Mouse (Mus musculus) left cerebral cortex, postnatal 14 days (tissue): Measurements from ENCODE around the gene Avpr1a. TPM values are rescaled to one million over a fixed set of nuclear protein-coding genes. Genes with fewer than 3 reads are reported as not detected.

Experiments used
- DNase-seq, 2 experiments: peaks; one replicate each; pipeline ENCODE4 v3.0.0; 2021 to 2022; ENCODE audit warnings: low spot score in 2 of 2, mixed read lengths in 1 of 2
- intact Hi-C: fragments of 180-260 bp; cut with DNase I; formaldehyde crosslinking; loops from one replicate; pipeline ENCODE4 v1.15.1; 2025
- long read RNA-seq, 2 experiments: library from polyadenylated mRNA; stranded (forward); transcript quantifications; one replicate each; pipeline ENCODE4 v2.0.0; 2021
- total RNA-seq, 2 experiments: library from RNA; stranded (reverse); gene quantifications; 2 replicates each; pipeline ENCODE4 v1.2.3; 2021

The Avpr1a gene
- total RNA-seq = 1 to 10 TPM in 1 of 2 experiments, under 1 TPM in 1; 0.46 to 1.1 TPM
- long read RNA-seq, experiment 1, partial matches to known transcripts = 0 of 3 reads
- long read RNA-seq, experiment 1, other reads (novel, unspliced or antisense) = 0 of 3 reads
- long read RNA-seq, experiment 2, partial matches to known transcripts = 0 of 1 reads
- long read RNA-seq, experiment 2, other reads (novel, unspliced or antisense) = 0 of 1 reads

DNA sequence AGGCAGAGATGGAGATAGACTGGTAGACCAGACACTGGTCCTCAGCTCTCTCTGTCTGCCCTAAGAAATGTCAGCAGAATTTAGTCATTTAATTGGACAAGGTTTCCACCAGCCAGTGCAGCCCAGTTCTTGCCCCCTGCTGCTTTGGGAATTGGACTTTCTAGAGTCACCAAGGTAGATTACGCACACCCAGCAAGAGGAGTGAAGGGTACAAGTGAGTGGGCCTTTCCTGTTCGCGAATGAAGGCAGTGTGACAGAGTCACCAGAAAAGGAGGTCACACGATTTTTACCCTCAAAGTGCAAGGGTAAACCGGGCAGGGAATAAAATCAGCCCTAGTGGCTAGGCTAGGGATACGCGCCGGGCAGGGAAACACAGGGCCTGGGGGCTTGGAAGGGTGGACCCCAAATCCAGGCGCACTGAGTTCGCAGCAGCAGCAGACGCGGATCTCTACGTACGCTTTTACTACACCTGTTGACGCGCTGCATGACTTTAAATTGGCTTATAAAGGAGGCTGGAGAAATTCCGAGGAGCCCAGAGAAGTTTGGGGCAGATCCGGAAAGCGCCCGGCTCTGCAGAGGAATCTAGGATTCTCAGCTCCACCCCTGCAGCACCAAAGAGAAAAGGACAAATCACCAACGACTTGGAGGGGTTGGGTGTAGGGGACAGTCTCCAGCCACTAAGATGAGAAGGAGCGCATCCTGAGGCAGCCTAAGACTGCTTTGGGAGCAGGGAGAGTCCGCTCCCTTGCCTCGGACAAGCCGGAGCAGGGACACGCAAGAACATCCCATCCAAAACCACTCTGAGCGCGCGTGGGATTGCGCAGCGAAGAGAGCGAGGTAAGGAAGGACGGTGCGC is at the start of gene Avpr1a:
TSS of gene Avpr1a (plus strand) at position 639 of the 856 bp plus-strand sequence.
- peak in 1 of 2 experiments; percentile 2 for DNase-seq
- intact Hi-C loops = loop anchor here (5.0 kb wide), 1 partner anchor 266 kb away; no protein-coding TSS in a partner anchor

DNA sequence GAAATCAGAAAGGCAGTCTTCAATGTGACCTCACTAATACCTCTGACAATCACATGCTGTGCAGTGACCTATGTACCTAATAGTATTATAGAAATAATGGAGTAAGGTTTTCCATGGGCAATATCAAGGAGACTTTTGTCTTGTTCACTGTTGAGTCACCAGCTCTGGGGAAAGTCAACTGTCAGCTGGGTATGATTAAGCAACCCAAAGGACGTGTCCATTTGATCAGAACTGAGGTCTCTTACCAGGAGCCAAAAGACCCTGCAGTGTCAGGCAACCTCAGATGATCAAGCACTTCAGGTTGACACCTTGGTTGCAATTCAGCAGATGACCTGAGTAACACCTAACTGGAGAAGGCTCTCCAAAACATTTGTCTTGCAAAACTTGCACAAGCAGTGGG is 46.0 kb upstream of the Avpr1a start:
- intact Hi-C loops = no loop called here
- no peak for DNase-seq

DNA sequence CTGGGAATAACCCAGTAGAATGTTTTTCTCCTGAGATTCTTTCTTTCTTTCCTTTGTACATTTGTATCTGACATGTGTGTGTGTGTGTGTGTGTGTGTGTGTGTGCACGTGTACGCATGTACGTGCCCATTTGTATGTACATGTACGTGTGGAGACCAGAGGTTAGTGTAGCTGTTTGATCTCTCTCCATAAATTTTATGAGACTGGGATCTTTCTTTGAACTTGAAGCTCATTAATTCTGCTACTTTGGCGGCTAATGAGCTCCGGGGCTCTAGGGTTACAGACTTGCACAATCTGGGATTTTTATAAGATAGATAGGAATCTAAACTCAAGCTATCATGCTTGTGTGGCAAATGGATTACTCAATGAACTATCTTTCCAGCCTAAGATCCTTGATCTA is 42.0 kb upstream of the Avpr1a start:
- DNase-seq = no peak
- intact Hi-C loops = no loop called here

DNA sequence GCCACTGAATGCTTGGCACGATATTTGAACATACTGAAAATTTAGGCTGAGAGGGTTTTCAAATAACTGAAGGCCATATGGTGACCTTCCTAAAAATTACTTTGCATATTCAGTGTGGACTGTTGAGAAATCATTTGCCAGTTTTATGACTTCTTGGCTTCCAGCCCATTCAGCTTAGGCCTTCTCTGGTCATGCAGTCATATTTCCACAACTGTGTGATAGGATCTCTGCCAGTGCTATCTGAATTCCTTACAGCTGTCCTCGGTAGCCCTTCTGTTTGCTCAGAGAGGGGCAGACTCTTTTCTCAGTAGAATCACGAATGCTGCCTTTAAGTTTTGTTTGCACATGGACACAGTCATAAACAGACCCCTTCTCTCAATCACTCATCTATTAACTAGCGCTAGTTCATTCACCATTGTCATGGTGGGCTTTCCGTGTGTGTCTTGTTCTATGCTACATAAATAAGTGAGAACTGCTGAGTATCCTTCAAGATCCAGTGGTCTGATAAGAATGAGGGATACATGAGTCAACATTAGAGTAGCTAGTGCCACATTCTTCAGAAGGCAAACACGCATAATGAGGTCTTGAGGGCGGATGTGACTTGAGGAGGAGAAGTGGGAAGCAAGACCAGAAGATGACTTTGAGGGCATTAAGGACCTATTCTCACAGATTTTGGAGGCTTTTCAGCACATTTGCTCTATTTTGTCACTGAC is 39.4 kb upstream of the Avpr1a start:
- peak in 1 of 2 experiments; percentile 22 for DNase-seq

DNA sequence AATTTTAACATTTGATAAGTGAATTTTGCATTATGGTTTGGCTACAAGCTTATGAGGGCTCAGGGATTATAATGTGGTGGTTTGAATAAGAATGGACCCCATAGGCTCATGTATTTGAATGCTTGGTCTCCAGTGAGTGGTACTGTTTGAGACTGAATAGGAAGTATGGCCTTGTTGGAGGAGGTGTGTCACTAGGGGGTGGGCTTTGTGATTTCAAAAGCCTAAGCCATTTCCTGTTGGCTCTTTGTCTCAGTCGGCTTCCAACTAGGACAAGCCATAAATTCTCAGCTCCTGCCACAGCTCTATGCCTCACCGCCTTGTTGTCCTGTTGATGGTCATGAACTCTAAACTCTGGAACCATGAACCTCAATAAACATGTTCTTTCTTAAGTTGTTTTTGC is 37.5 kb upstream of the Avpr1a start:
- no peak for DNase-seq
- intact Hi-C loops = no loop called here

More for the DNA sequence above, 39.4 kb upstream of the Avpr1a start:
- intact Hi-C loops = no loop called here

DNA sequence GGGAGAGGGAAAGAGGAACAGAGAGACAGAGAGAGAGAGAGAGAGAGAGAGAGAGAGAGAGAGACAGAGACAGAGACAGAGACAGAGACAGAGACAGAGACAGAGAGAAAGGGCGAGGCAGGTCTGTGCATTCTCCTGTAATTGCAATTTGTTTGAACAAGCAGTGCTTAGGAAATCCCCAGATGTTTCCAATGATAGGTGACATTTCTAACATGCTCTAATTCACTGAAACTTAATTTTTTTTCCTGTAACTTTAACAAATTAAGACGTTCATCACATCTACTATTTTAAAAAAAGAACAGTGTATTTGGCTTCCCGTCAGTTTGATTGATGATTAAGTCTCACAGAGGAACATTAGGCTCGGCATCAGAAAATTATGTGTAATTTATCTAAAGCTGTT is 15.6 kb upstream of the Avpr1a start:
- DNase-seq = no peak
- intact Hi-C loops = no loop called here

DNA sequence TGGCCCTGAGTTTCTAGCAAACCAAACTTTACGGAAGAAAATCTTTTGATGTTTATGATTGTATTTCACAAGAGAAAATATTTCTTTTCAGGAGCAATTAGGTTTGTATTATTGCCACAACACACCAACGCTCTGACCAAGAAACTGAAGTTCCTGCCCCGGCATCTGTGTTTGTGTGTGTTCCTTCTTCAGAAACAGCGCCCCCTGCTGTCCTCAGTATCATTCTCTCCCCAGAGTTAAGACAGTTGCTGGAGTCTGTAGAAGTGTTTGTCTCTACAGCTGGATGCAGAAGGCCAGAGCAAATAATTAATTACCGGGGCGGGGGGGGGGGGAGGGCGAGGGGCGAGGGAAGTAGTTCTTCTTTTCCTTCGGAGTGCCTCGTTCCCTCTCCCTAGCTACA is 1.0 kb upstream of the Avpr1a start:
- DNase-seq = peak; percentile 45 to 81
- intact Hi-C loops = loop anchor here (5.0 kb wide), 1 partner anchor 265 kb away; no protein-coding TSS in a partner anchor

DNA sequence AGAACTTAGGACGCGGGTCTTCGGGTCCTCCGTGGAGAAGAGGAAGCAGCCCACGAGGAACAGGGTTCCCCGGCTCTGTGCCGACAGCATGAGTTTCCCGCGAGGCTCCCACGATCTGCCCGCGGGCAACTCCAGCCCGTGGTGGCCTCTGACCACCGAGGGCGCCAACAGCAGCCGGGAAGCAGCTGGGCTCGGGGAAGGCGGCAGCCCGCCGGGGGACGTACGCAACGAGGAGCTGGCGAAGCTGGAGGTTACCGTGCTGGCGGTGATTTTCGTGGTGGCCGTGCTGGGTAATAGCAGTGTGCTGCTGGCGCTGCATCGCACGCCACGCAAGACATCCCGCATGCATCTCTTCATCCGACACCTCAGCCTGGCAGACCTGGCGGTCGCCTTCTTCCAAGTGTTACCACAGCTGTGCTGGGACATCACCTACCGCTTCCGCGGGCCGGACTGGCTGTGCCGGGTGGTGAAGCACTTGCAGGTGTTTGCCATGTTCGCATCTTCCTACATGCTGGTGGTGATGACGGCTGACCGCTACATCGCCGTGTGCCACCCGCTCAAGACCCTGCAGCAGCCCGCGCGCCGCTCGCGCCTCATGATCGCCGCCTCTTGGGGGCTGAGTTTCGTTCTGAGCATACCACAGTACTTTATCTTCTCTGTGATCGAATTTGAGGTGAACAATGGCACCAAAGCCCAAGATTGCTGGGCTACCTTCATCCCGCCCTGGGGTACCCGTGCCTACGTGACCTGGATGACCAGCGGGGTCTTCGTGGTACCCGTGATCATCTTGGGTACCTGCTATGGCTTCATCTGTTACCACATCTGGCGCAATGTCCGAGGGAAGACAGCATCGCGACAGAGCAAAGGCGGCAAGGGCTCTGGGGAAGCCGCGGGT is 665 bp downstream of the Avpr1a start:
- peak; percentile 6 to 8 for DNase-seq
- intact Hi-C loops = loop anchor here (5.0 kb wide), 1 partner anchor 267 kb away; no protein-coding TSS in a partner anchor

DNA sequence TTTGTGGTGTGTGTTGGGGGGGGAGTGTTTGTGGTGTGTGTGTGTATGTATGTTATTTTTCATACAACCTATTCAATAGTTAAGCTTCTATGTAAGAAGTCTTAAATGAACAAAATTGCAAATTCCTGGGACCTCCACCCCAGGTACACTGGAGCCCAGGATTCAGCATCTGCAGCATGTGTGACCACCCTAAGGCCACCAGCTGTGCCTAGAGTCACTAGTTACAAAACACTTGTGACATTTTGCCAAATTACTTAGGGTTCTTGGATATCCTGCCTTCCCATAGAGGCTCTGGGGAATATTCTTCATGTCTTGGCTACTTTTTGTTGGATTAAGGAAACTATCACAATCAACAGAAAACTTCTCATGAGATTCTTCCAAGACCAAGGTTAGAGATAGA is 1.6 kb downstream of the Avpr1a start:
- intact Hi-C loops = loop anchor here (5.0 kb wide), 1 partner anchor 268 kb away; no protein-coding TSS in a partner anchor
- no peak for DNase-seq

DNA sequence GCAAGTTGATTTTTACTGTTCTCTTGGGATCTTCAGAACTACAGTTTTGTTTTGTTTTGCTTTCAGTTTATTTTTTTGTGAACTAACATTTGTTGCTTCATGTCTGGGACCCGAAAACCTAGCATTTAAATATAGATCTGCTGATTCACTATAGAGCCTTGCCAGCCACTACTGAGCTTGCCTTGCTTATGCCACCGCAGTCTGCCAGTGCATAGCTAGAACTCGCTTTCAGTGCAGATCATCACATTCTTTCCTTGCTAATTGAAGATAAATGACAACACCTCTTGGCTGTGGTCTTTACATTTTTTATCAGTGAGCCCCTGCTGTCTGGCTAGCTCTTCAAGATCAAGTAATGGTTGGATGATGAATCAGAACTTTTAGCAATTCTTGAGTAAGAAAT is 5.2 kb downstream of the Avpr1a start:
- no peak for DNase-seq
- intact Hi-C loops = no loop called here

DNA sequence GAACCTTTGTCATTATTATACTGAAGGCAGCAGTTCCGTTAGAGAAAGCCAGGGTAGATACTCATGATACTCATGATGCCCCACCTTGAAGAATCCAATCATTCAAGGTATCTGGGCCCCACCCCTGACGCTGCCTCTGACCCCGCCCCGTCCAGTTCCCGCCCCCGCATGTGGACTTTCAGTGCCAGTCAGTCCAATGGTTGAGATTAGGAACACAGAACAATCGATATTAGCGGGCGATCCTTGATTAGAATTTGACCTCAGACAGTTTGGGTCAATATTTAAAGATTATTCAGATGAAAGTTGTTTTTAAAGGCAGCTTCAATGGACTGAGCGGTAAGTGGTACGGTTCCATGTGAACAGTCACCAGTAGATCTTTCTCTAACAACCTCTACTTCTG is 7.5 kb downstream of the Avpr1a start:
- intact Hi-C loops = no loop called here
- no peak for DNase-seq

DNA sequence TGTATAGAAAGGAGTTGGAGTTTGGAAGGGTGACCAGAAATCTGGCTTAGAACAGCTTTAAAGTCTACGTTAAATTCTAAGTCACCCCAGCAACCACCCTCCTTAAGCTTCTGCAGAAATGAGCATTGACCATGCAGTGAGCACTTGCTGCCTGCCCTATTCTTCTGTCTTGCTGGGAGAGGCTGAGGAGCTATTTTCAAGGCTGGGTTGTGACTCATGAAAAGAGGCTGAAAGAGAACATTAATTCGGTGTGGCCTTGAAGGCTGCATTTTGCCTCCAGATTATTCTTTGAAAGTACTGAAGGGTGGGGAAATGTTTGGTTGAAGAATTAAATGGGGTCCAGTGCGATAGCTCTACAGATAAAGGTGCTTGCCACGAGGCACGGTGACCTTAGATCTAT is 28.5 kb downstream of the Avpr1a start:
- intact Hi-C loops = no loop called here
- DNase-seq = no peak

DNA sequence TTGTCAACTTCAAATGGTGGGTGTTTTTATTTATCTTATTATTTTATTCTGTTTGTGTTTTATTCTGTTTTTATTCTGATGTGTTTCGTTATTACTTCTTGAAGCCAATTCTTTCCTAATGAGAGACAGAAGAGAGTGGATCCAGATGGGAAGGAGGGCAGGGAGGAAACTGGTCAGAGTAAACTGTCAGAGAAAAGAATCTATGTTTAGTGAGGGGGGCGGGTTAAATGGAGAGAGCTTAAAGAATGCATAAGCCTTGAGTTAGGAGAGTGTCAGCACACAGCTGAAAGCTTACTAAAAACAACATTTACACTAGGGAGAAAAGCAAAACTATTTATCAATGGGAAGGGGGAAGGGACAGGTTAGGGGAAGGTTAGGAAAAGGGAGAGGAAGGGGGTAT is 50.3 kb downstream of the Avpr1a start:
- no peak for DNase-seq
- intact Hi-C loops = no loop called here

DNA sequence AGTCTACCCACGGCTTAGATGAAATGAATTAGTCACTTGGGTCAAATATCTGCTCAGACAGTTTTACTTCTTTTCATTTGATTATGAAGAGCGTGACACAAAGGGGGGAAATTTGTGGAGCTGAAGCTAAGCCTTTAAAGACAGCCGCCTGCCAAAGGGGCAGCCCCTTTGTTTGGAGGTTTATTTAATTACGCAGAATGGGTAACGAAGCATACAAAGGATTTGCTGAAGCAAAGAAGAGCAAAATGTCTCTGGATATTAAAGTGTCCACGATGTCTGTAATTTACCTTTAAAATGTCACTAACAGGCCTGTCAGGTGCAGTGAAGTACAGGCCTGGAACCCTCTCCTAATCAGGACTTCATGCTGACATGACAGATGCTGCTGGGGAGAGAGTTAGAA is 51.0 kb downstream of the Avpr1a start:
- intact Hi-C loops = no loop called here
- DNase-seq = no peak

Other genes with a start within 250 kb of the Avpr1a start
- 10 to 100 TPM; 88.0 to 98.7 TPM for gene Ppm1h, start 230.3 kb downstream of the Avpr1a start, total RNA-seq